Mouse (Mus musculus) NIH3T3 (cell line): ENCODE results near the gene Rab33b.

ENCODE experiments used
- DNase-seq: peaks from one replicate; pipeline ENCODE4 v3.0.0-alpha.2; 2012; ENCODE audit warnings: low read depth

The Rab33b gene

GRCm38 (mm10) chr3:51511983-51512382, 28.3 kb downstream of the Rab33b start:
- DNase-seq, result no peak

GRCm38 (mm10) chr3:51517467-51517866, 33.7 kb downstream of the Rab33b start:
- no peak for DNase-seq

GRCm38 (mm10) chr3:51517878-51518762, 34.4 kb downstream of the Rab33b start:
- no peak for DNase-seq

DNA sequence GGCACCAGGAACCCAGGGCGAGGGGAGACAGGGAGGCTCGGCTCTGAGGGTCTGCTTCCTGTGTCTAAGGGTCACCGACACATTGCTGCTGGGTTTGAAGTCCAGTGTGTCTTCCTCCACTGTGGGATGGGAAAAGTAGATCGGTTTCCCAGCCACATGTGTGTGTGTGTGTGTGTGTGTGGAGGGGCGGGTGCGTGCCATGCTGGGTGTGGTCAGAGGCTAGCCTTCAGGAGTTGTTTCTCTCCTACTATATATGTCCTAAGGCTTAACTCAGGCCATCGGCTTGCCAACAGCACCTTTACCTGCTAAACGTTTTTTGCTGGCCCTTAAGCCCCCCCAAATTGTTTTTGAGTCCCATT, 35.0 kb downstream of the Rab33b start:
- DNase-seq, result no peak

DNA sequence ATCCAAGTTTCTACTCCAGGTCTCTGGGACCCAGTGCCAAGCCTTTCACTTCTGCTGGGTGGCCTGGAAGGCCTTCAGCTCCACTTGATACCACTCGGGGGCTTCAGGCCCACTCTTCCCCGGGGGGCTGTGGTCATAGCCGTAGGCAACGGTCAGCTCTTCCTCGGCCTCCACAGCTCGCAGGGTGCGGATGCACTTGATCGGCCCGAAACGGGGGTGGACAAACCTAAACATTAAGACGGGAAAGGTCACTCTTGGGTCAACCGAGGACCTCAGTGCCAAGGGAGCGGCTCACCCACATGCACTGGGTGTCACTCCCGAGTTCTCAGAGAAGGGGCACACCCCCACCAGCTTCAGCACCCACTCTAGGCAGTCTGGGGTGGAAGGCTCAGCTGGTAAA, 37.5 kb downstream of the Rab33b start:
- DNase-seq, result no peak

DNA sequence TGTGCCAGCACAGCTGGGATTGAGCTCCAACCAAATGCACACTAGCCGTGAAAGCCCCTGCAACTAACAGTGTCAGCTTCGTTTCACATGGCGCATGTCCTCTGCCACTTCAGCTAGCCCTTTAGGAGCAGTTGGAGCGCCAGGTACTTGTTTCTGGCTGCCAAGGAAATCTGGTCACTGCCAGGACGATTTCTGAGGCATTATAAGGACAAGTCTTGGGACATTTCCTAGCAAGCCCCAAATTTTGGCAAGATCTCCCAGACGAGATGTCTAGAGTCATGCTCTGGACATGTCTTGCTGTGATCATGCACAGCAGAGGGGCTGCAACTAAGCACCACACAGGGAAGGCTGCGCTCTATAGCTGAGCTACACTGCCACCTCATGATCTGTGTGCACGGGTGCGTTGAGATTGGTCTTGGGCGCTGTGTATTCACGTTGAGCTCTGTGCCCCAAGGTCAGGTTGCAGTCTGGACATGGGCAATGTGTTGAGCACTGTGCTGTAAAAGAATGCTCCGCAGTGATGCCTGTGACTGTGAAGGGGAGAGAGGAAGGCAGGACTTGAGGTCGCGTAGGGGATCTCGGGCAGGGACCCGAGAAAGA, 41.6 kb downstream of the Rab33b start:
- no peak for DNase-seq

DNA sequence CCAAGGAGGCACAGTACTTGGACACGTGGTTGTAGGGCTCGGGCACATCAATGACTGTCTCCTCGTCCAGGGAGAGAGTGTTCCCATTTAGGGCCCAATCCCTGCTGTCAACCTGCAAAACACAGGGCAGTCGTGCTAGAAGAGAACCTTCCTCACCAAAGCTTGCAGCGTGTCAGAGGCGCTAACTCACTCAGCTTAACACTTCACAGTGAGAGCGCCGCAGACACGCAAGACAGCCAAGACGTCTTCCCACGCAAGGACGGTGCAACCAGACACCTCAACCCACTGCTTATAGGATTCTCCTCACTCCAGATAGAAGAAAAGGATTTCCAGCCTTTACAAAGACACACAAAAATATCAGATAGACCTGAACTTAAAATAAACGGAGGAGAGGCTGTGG, 43.2 kb downstream of the Rab33b start:
- no peak for DNase-seq

DNA sequence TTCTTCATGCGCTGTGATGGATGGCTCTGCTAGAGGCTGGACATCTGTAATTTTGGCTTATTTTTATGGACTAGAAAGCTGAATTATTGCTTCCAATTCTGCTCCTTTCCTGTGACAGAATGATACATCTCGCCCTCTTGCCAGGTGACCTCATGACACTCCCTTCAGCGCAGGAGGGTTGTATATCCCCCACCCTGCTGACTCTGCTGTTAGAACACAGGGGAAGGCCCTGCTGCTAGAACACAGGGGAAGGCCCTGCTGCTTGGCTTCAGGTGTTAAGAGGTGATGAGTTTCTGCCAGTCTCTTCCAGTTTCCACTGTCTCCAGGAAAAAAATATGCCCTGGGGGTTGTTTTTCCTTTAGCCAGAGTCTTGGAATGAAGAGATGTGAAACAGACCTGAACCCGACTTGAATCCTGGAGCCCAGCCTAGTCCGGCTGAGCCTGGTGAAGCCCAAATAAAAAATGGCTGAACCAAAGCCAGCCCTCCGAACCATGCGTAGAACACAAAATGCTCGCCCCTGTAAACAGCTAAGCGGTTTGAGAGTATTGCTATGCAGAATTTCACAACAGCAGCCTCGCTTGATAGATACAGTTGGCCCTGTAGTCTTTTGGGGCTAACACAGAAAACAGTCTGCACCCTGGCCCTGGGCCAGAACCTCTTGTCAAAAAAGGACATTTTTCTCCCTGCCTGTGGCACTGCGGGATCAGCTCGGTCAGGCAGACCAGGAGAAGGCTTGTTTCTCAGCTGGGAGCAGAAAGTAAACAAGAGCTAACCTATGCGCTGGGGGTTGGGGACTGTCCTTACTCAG, 48.0 kb downstream of the Rab33b start:
- DNase-seq, result peak; percentile 56

DNA sequence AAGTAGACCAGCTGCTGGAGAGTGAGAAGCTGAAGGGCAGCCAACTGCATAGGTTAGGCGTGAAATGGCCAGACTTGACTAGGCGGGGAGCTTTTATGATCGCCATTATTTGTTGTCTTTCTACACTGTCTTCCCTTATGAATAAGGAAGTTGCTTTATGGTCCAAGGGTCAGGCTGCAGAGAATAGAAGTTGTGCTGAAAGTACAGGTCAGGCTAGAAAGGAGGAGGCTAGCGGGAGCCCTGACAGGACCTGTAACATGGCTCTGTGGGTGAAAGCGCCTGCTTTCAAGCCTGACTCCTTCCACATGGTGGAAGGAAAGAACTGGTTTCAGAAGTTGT, 48.5 kb downstream of the Rab33b start:
- DNase-seq, result no peak

- no peak for DNase-seq
These were observed 49.9 kb downstream of the Rab33b start for GRCm38 (mm10) chr3:51533573-51533972.

GRCm38 (mm10) chr3:51534013-51534412, 50.3 kb downstream of the Rab33b start:
- no peak for DNase-seq

GRCm38 (mm10) chr3:51539567-51540408, 56.1 kb downstream of the Rab33b start:
- DNase-seq, result peak; percentile 80

- no peak for DNase-seq
These were observed 56.9 kb downstream of the Rab33b start for GRCm38 (mm10) chr3:51540659-51541058.

DNA sequence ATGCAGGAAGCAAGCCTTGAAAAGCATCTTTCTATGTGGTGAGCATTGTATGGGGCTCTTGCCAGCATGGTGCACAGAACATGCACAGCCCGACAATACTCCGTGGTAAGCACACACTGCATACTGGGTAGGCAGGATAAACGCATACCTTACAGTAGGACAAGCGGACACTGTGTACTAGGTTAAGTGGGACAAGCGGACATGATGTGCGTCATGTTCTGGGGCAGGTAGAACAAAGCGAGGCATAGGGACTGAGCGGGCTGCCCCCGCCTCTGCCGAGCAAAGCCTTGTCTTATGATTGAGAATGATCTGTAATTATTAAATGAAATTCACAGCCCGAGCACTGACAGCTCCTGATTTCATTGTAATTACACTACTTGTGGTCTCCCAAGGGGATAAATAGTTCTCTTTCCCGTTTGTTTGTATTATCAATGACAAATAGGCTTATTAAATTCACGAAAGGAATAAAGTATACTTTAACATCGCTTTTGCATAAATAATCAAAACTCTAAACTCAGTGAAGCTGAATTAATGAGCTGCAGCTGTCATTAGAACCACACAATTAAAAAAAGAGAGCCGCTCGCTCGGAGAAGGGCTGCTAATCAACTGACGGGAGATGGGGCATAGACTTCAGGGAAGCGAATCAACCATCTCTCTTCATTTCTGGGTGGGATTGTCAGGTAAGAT, 60.9 kb downstream of the Rab33b start:
- DNase-seq, result no peak
